Mouse (Mus musculus): ENCODE data around the gene Zfhx3.

DNA sequence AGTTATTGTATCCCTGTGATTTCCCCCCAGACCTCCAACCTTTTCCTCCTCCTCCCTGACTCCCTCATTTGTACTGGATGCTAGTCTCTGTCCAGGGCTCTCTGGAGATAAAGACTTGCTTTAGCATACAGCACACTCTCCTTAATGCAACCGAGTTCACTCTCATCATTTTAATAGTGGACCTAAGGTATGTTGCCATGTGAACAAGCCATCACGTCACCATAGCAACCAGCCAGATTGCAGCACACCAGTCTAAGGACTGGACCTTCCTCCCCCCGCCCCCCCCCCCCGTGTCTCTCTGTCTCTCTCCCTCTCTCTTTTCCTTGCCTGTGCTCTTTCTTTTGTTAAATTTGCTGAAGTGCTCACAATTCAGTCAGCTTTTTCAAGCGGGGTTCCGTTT is 524.2 kb downstream of the Zfhx3 start:
- TF ChIP-seq CTCF (IDR thresholded peaks at IDR 0.05; ENCODE audit: low read depth), result no peak
- TF ChIP-seq EP300 (IDR thresholded peaks at IDR 0.05; ENCODE audit: low read depth), result no peak

Measured in liver, embryonic 14.5 days (tissue).